Mouse (Mus musculus) heart, adult 2 months (tissue): ENCODE data around the gene Gm20388.

Source experiments
- CTCF ChIP-seq: fragments of 200-600 bp; IDR thresholded peaks from 2 replicates; pipeline ENCODE4 v1.8.1; 2022; ENCODE audit warnings: antibody characterized with exemption, mild to moderate bottlenecking, moderate library complexity
- POLR2A ChIP-seq: fragments of 200-500 bp; IDR thresholded peaks from 2 replicates; pipeline ENCODE4 v1.6.1; 2011; ENCODE audit warnings: mild to moderate bottlenecking, low read depth, low read length, control low read depth; ENCODE audit not compliant: insufficient read depth

GRCm38 (mm10) chr8:121249433-121249832 is 1338.8 kb downstream of the Gm20388 start:
- TF ChIP-seq CTCF (no peak), POLR2A (no peak)
